Mouse (Mus musculus): ENCODE measurements at regions not wholly inside any gene's neighbourhood (a gene's known extent, or its start where the extent isn't known, plus 50 kb on each side); places are given as distances from the start of the nearest gene placed in this dataset.

- Histone ChIP-seq H3K4me1 (ENCODE audit: control insufficient read depth, insufficient read depth, low read length) (no peaks in the 10 kb centered on the region), H3K36me3 (ENCODE audit: control insufficient read depth, insufficient read depth, low read length) (no peaks in the 10 kb centered on the region), H3K4me3 (ENCODE audit: insufficient read depth, low read depth, low read length) (no peak overlapping the region), H3K27me3 (replicated peaks; ENCODE audit: control insufficient read depth, insufficient read depth, low read length) (no peaks in the 10 kb centered on the region), H3K27ac (ENCODE audit: insufficient read depth, low read depth, low read length) (no peak overlapping the region)
- TF ChIP-seq CTCF (conservative IDR thresholded peaks at IDR 0.05; ENCODE audit: insufficient read depth, insufficient read length, low read depth, low read length) = no peak
- TF ChIP-seq POLR2A (IDR thresholded peaks at IDR 0.05; ENCODE audit: low read depth, low read length) = no peak
- peak; percentile 35 for DNase-seq
- WGBS = 35% methylated on average over 5 of the region's 6 CpGs
Measured at GRCm38 (mm10) chrX:110199902-110200301, 614.2 kb upstream of the Pou3f4 start.
